Mouse (Mus musculus): ENCODE measurements around the gene Mtmr4. TPM values are rescaled to one million over a fixed set of nuclear protein-coding genes. Genes with fewer than 3 reads are reported as not detected.

The Mtmr4 gene
- total RNA-seq (2021): 10 to 100 TPM; 91.7 to 96.4 TPM
- long read RNA-seq, full-length matches to known transcripts: 28 of 61 reads
- long read RNA-seq, partial matches to known transcripts: 26 of 61 reads
- long read RNA-seq, other reads (novel, unspliced or antisense): 7 of 61 reads

DNA sequence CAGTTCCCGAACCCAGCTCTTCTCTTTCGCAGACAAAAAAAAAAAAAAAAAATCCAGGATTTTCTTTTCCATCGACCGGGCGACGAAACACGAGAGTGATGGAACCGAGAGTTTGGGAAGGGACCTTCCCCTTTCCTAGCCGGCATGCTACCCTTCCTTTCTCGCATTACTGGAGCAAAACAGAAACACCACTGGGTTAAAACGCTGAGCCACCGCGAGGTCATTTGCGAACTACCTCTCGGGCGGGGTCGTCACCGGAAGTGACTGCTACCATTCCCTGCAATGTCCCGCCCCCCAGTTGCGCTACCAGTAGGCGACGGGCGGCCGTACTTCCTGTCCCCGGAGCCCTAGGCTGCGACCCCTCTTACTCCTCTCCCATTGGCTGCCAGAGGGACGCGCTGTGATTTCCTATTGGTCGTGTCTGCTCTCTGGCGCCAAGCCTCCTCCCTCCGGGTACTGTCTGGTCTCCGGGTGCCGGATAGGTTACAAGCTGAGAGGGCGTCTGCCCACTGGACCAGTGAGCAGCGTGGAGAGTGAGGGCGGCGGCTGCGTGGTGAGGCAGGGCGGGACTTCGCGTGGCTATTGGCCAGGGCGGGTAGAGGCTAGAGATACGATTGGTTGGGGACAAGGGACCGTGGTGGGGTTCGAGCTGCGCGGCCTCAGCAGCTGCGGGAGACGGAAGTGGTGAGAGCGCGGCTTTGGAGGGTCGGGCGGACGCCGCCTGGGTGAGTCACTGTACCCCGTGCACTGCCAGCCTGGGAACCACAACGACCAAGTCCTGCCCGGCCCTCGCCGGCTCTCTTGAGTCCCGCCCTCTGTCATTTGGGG, at the start of gene Mtmr4:
Gene Mtmr4 (plus strand): TSS at position 637 of the 828 bp plus-strand sequence.
- DNase-seq (ENCODE audit: low spot score in 2 of 2): peak; percentile 100

DNA sequence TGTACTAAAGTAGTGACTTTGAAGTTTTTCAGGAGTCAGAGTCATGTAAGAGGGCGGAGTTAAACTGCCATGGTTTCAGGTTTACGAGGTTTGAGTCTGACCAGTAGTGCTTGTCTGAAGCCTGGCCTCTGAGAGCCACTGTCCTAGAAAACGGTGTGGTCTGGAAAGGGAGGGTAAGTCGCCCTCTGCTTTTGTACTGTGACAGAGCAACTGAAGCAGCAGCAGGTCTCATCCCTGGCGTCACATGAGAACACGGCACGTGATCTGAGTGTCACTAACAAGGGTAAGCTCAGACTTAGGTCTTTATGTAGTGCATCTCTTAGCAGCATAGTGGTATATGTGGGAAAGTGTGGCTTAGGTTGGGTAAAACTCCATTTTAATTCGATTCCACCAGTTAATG, 49.7 kb upstream of the Mtmr4 start:
- DNase-seq (ENCODE audit: low spot score in 2 of 2): no peak

GRCm38 (mm10) chr11:87542906-87543305, 49.1 kb upstream of the Mtmr4 start:
- no peak for DNase-seq (ENCODE audit: low spot score in 2 of 2)

- no peak for DNase-seq (ENCODE audit: low spot score in 2 of 2)
These were observed 38.6 kb upstream of the Mtmr4 start for GRCm38 (mm10) chr11:87553342-87553741.

- no peak for DNase-seq (ENCODE audit: low spot score in 2 of 2)
These were observed 37.6 kb upstream of the Mtmr4 start for GRCm38 (mm10) chr11:87554386-87554785.

- DNase-seq (ENCODE audit: low spot score in 2 of 2): no peak
These were observed 36.8 kb upstream of the Mtmr4 start for GRCm38 (mm10) chr11:87555106-87555703.

DNA sequence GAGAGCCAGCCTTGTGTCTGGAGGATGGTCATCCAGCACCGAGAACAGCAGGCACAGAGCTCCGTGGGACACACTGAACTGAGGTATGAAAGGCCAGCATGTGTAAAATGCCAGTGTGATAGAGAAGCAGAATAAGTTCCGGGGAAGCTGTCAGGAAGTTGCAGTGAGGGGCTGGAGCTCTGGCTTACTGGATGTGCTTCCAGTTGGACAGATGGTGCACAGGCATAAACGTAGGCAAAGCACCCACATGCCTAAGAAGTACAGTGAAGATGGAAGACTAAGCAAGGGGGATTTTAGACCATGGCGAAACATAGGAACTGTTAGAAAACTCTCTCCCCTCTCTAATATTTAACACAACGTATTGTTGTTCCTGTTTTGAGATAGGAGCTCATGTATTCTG, 30.8 kb upstream of the Mtmr4 start:
- DNase-seq (ENCODE audit: low spot score in 2 of 2): no peak

DNA sequence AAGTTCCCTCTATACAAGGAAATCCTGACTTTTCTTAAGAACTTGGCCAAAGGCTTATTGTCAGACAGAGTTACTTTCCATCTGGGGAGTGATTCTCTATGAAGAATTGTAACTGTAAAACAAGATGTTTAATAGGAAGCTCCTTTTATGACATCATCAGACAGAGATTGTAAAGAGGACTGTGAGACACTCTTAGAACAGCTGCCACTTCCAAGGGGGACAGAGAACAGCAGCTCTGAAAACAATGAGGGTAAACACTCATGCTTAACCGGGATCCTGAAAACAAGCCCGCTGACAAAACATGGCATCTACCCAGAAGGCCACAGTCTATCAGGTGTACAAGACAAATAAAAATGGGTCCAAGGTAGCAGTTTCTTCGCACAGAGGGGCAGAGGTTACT, 25.5 kb upstream of the Mtmr4 start, which contains the start of gene Gm11492:
Gene Gm11492 (plus strand): TSS at position 153 of the 400 bp plus-strand sequence.
- DNase-seq (ENCODE audit: low spot score in 2 of 2): no peak

- DNase-seq (ENCODE audit: low spot score in 2 of 2): peak in 1 of 2 experiments; percentile 54
These were observed 23.6 kb upstream of the Mtmr4 start, which contains the start of gene Sept4 for GRCm38 (mm10) chr11:87568255-87568953. Sept4 (plus strand) TSS chr11:87568903.

DNA sequence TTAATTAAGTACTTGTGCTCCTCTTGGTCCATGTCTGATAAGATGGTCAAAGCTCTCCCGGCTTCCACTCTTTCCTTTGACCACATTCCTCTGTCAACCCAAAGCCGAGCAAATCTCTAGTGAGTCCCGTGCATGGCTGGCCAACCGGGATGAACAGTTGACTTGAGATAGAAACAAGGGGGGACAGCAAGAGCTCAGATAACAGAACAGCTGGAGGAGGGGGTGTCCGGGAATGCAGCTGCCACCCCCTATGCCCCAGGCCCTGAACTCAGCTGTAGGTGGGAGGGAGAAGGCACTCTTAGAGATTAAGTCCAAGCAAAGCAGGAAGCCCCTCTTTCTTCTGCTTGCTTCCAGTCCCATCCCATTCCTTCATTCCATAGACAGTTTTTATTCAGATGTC, 21.2 kb upstream of the Mtmr4 start:
- DNase-seq (ENCODE audit: low spot score in 2 of 2): no peak

DNA sequence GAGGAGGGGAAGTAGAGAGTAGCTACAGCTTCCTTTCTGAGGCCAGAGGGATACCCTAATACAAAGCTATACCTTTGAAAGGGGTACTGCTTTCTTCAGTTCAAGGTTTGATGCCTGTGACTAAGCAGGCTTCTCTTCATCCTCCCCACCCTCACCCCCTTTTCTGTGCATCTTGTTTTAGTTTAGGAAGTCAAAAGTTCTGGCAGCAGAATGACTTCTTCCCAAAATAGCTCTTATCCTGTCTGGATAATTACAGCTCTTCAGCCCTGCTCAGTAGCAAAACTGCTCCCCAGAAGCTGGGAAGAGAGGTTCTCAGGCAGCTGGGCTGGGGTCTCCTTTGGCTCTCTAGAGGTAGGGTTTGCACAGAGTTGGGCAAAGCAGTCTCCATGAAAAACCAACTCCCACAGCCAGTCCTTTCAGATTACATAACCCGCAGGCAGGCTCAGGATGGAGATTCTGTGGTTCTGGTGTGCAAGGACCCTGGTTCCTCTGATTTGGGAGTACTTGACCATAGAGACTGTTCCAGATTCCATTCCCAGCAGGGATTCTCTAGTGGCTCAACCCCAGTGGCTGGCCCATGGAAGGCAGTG, 20.5 kb upstream of the Mtmr4 start:
- DNase-seq (ENCODE audit: low spot score in 2 of 2): no peak

DNA sequence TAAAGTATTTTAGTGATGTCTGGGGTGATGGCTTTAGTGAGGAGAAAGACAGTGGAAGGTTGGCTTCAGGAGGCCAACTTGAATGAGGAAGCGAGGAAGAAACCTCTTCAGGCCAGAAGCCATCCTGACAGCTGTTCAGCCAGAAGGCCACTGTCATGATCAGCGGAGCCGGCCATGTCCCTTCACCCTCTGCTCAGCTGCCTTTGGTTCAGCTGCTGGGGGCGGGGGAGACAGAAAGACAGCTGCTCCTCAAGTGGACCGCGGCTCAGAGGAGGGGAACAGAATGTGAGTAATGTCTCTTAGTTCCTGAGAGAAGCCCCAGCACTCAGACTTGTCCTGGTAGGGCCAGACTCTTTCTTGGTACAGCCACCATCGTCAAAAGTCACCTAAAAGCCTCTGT, 18.2 kb upstream of the Mtmr4 start:
- DNase-seq (ENCODE audit: low spot score in 2 of 2): no peak

GRCm38 (mm10) chr11:87574520-87575180, 17.3 kb upstream of the Mtmr4 start:
- no peak for DNase-seq (ENCODE audit: low spot score in 2 of 2)

GRCm38 (mm10) chr11:87577601-87578248, 14.2 kb upstream of the Mtmr4 start:
- no peak for DNase-seq (ENCODE audit: low spot score in 2 of 2)

- peak; percentile 52 to 69 for DNase-seq (ENCODE audit: low spot score in 2 of 2)
These were observed 13.6 kb upstream of the Mtmr4 start for GRCm38 (mm10) chr11:87578249-87578962.

DNA sequence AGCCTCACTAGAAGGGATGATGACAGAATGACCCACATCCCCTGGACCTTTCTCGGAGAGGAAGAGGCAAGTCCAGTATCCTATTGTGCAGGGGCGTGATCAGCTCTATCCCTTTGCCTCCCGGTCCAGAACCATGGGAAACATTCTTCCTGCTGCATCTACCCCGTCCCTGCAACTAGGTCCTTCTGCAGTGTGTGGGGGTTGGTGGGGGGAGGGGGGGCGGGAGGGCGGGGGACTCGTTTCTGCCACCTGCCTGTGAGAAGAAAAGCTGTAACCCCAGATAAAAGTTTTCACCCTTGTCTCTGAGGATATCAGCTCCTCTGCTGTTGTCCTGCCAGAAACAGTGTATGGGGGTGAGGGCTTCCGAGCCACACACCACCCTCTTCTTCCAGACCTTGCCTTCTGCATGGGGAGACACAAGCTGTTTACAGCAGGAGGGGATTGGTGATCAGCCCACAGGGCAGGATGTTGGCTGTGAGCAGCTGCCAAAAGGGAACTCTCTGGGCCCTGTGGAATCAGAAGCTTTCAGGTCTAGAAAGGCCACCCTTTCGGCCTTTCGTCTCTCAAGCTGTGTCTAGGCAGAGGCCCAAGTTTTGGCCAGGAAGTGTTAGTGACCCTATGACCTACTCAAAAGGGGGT, 12.9 kb upstream of the Mtmr4 start:
- DNase-seq (ENCODE audit: low spot score in 2 of 2): peak in 1 of 2 experiments; percentile 47

DNA sequence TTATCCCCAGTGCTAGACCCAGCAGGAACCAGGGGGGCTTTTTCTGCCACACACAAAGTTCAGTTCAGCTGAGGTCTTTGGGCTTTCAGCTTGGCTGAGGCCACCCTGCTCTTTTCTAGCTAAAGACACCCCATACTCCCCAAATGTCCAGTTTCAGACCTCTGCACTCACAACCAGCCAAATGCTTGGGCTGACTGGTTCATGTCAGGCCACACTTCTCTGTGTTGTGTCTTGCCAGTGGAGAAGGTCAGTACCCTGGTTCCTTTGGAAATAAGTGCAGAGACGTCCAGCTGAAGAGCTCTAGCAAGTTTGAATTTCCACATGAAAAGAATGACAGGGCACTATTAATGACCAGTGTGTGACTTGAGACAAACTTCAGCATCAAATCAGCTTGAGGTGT, 12.2 kb upstream of the Mtmr4 start:
- no peak for DNase-seq (ENCODE audit: low spot score in 2 of 2)

- DNase-seq (ENCODE audit: low spot score in 2 of 2): no peak
These were observed 11.3 kb upstream of the Mtmr4 start for GRCm38 (mm10) chr11:87580543-87581085.
